Mouse (Mus musculus) liver (tissue): ENCODE data around the gene Syvn1.

Source experiments
- DNase-seq: peaks from one replicate; pipeline ENCODE4 v3.0.0-alpha.2; 2020; ENCODE audit warnings: mixed read lengths

The Syvn1 gene

DNA sequence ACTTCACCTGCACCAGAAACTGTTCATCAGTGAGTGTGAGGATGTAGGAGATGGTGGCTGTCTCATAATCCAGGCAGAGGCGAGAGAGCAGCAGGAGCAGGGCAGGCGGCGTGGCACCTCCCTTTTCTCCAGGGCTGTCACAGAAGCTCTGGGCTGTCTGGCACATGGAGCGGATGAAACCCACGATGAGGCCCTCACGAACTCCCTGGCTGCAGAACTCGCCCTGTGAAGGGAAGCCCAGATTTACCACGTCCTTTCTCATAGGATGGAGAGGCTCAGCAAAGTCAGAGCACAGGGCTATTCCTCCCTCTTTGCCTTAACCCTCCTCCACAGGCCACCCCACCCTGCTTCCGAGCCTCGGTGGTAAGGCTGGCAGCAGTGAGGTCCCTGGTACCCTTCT lies 23.5 kb downstream of the Syvn1 start:
- DNase-seq = no peak

DNA sequence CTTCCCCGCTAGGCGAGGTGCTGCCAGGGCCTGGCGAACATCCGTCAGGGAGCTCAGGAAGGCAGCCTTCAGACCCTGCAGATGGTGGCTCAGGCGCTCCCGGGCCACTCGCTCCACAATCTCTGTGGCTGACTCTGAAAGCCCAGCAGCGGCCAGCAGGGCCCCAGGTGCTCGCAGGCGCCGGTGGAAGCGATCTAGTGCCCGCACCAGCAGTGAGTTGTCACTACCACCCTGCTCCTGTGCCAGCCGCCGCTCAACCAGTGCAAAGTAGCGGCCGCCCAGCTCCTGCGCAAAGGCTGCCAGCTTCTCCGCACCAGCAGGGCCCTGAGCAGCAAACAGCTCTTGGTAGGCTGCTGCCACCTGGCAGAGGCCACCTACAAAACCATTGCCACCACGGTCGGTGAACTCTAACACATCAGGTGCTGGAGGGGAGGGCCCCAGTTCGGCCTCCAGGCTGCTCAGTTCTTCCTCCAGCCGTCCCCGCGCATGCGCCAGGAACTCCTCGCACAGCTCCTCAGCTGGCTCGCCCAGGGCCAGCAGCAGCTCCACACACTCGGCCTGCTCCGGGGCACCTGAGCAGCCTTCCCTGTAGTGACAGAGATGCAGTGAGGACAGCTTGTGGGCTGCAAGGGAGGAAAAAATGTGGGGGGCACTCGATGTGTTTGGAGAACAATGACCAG lies 24.3 kb downstream of the Syvn1 start:
- no peak for DNase-seq

DNA sequence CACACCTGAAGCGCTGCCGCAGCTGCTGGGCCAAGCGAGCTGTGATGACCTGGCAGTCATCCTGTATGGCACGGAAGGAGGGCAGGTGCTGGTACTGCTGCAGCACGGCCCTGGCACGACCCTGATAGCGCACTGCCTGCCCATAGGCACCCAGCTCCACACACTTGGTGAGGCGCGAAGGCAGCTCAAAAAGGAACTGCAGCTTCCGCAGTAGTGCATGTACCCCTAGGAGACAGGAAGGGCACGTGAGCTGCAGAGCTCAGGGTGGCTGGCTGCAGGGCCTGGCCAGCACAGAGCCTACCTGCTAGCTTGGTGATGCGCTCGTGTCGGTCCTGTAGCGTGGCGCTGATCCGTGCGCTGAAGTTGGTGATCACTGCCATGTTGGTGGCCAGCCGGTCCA lies 24.9 kb downstream of the Syvn1 start:
- DNase-seq = no peak

DNA sequence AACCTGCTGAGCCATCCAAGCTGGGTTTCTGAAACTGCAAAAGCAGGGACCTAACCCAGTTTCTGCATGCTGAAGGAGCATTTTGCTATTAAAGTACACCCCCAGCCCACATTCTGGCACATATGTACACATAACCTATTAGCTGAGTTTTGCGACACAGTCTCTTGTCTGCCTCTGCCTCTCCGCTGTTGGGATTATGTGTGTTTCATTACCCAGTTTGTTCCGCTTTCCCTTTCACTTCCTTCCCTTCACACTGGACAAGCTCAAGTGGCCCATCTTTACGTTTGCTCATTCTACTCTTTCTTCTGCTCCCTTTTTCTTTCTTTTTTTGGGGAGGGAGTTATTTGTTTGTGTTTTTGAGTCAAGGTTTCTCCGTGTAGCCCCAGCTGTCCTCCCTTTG lies 27.5 kb downstream of the Syvn1 start:
- DNase-seq = no peak

DNA sequence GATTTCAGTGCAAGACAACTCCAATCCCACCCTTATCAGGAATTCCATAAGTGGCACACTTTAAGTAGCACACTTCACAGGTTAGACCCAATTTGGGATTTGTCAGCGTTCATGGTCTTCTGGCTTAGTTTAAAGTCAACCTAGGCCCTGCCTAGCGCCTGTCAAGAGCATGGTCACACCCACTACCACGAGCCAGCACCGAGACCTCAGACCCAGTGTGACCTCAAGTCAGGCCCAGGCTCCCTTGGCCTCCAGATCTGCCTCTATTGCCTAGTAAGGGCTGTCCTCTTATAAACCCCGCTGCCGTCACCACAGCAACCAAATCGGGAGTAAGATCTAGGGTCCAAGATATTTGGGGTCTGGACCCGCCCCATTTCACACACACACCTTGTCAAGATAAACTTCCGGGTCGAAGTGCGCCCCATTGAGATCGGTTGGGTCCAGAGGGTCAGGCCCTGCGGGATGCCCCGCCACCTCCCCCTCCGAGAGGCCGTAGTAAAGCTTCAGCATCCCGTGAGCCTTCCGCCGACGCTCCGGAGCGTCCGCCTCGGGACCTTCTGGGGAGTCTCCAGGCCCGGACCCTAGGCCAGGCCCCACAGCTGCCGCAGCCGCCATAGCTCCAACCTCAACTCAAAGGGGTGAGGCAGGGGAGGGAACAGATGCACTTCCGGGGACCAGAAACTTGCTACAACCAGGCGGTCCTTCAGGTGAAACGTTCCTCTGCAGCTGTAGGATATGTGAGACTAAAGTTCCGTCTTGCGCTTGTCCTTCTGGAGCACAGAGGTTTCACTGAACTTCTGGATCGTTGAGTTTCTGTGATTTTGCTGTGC lies 30.4 kb downstream of the Syvn1 start, which contains the start of gene Vps51:
Gene Vps51 (minus strand): TSS at position 668 of the 830 bp plus-strand sequence.
- peak; percentile 80 for DNase-seq

DNA sequence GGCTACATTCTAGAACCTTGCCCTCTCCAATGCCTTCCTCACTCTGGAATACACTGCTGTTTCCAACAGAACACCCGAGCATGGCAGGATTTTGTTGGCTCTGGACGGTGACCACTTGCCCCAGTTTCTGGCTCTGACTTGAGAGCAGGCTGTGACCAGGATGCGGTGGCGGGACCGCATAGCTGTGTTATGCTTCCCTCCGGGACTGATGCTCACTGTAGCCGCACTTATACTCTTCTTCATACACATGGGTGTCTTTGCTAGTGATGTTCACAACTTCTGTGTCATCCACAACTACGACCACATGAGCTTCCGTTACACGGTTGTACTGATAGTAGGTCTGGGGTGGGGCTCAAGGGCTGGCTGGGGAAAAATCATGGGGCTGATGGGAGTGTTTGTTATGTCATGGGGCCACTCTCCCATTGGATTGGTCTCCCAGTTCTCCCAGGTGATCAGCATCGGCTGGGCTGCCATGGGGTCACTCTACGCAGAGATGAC lies 33.7 kb downstream of the Syvn1 start, which contains the start of gene Tmem262:
Gene Tmem262 (plus strand): TSS at position 51 of the 498 bp plus-strand sequence.
- DNase-seq = no peak

DNA sequence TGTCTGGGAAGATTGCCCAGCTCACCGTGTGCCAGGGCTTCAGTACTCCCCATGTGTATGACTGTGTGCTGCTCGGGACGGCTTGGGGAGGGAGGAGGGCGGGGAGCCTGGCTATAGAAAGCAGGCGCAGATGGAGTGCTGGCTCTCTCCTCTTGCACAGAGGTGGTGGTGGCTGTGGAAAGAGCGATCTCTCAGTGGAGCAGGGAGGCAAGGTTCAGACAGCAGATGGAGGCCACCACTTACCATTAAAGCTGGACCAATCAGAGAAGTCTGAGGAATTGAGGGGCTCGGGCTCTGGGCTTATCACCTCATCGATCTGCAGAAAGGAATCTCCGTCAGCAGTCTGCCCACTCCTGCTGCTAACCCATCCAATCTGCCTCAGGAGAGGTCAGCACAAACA lies 35.8 kb downstream of the Syvn1 start, which contains the start of gene Gm28374:
Gene Gm28374 (minus strand): TSS at position 101 of the 400 bp plus-strand sequence.
- DNase-seq = no peak

DNA sequence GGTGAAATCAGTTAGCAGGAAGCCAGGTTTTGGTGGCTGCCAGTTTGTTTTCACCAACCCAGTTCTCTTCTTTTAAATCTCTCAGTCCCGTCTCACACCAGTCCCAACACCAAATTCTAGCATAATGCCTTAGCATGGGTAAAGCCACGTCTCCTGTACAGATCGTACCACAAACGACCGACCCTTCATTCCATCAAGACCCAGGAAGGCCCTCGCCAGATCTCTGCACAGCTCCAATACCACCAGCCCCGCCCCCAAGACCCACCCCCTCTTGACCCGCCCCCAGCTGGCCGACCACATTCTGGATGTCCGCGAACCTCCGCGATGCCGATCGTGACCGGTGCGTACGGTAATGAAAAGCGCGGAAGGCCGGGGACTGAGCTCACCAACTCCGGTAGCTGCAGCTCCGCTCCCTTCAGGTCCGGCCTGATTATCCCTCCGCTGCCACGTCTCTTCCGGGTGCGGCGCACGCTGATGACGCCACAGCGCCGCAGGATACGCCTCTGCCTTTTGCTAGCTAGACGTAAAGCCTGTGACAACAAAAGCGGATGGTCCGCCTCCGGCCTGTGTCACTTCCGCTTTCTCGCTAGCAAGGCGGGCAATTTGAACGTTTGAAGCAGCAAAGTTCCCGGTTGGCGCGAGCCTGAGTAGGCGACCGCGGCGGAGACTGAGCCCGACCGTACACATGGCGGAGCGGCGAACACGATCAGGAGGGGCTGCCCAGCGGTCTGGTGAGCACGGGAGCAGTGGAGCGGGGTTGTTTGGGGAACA lies 38.3 kb downstream of the Syvn1 start, which contains the start of the genes Zfpl1 and Cdca5:
Gene Zfpl1 (minus strand): TSS at position 479 of the 771 bp plus-strand sequence.
Gene Cdca5 (plus strand): TSS at position 506 of the 771 bp plus-strand sequence.
- peak; percentile 96 for DNase-seq

DNA sequence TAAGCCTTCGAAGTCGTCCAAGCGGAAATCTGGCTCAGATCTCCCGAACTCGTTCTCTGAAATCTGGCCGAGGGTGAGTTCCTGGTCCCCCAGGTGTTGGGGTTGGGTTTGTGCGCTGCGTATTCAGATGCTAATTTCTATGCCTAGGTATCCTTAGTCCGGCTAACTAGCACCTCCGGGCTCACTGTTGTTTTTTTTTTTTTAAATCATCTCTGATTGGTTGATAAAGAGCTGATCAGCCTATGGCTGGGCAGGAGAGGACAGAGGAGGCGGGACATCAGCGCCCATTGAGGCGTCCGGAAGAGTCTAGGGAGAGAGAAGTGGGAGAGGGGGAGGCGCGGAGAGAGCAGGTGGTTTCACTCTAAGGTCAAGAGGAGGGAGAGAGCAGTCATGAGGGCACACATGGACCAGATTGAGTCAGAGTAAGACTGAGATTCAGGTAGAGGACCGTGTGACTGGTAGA lies 39.1 kb downstream of the Syvn1 start:
- peak; percentile 85 for DNase-seq

DNA sequence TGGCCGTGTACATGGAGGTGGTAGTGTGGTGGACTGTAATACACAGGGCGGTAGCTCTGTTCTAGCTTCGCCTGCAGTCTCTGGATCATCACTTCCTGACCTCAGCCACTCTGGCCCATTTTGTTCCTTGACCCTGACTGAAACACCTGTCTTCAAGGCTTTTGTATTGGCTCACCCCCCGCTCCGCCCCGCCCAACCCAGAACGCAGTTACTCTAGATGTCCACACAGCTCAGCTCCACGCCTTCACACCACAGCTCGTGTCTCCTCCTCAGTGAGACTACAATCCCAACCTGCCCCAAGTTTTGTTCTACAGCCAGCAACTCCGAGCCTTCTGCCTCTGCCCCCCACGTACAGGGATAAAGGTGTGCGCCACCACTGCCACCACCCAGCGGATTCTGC lies 42.5 kb downstream of the Syvn1 start:
- no peak for DNase-seq

DNA sequence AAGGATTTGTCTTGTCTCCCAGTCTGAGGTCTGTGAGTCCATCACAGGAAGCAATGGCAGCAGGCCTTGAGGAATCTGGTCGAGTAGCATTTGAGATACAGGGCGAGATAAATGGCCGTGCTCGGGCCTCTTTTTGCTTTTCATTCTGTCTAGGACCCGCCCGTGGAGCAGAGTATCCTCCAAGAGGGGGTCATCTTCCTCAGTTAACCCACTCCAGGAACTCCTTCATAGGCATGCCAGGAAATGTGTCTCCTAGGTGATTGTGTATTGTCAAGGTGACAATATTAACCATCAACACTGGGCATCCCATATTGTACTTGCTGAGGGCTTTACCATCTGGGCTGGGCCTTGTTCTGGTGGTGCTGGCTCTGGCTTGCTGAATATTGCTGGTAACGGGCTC lies 47.7 kb downstream of the Syvn1 start, which contains the start of gene AC131692.1:
Gene AC131692.1 (plus strand): TSS at position 301 of the 400 bp plus-strand sequence.
- DNase-seq = no peak

DNA sequence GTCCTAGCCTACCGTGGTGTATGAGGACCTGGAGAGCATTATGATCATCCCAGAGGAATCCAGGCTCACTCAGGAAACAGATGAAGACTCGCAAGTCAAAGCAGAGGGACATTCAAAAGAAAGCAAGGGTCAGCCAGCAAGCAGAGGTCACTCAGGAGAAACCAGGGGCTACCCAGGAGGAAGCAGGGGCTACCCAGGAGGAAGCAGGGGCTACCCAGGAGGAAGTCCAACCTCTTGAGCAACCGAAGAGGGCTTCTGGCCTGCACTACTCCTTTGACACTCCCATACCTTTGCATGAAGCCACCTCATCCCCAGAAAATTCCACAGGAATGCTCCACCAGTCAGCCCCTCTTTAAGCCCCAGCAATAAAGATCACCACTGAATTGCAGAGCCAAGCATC lies 51.5 kb downstream of the Syvn1 start:
- DNase-seq = no peak

DNA sequence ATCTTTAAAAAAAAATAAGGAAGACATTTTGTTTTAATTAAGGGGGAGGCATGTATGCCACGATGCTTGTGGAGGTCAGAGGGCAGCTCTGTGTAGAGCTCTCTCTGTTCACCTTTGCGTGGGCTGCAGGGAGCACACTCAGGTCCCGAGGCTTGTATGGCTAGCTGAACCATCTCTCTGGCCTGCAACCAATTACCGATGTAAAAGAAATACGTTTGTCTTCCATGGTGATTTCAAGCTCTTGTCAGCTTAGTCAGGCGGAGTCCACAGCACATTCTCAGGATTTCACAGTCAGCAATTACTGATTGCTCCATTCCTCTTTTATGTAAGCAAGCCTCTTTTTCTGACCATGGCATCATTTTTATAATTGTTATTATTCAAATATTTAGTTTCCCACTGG lies 54.8 kb downstream of the Syvn1 start:
- DNase-seq = no peak

DNA sequence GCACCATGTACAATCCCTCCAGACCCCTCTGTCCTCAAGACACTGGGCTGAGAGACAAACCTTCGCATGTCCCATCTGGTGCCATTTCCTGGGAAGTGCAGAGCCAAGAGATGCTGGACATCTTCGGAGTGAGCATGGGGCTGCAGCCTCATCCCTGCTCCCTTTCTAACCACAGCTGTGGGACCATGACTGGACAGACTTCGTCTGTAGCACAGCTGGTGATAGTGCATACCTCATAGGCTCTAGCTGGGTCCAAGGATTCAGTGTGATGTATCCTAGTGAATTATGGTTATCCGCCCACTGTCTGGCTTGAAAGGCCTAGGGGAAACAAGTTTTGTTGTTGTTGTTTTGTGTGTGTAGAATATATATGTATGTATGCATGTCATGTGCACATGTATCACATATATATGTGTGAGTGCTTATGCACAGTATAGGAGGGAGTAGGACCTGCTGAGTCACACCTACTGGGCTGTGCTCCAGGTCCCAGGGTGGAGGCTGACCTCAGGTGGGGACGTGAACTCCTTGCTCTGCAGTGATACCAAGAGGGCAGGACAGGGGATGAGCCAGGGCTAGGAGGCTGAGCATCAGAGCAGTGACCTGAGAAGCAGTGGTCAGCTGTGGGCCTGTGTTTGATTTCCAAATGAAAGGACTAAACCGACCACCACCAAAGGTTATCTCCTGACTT lies 55.9 kb downstream of the Syvn1 start:
- peak; percentile 63 for DNase-seq
